16 mouse cellular contexts compared by ENCODE assay signal in genomic region chr8:69799261-69799660, GRCm38 (mm10). TPM values are rescaled to one million over a fixed set of nuclear protein-coding genes. Genes with fewer than 3 reads are reported as not detected.
A peak's percentile ranks its signal among the peaks of the same experiment; 100 is the strongest.
DNase-seq lines count a peak whose midpoint lies in the region.
"Had no signal": no experiment of that assay in that cellular context is flagged by ENCODE, and none has a peak within 500 bp of the region (broad histone marks: within the 10 kb centered on the region; RNA-seq: fewer than 3 reads in every experiment).

No protein-coding gene starts in this region.

- peak; percentile 4 for DNase-seq in heart, postnatal 4 days
- DNase-seq in heart, postnatal 10 days, result no peak
- DNase-seq in left cerebral cortex, postnatal 36 days (ENCODE audit: low spot score in 2 of 2), result peak; percentile 3
- no peak for DNase-seq in left cerebral cortex, postnatal 25 days (ENCODE audit: low spot score in 2 of 2)
- DNase-seq in testis, postnatal 10 days (ENCODE audit: low spot score), result peak; percentile 45
- DNase-seq in testis, postnatal 14 days (ENCODE audit: low spot score), result no peak
- DNase-seq in urinary bladder, postnatal 4 days (ENCODE audit: low spot score in 2 of 2), result peak; percentile 17 to 54
- DNase-seq: adrenal gland, adult 8-10 months; B cell, adult 2 months; cerebellum, adult 18-20 months; cerebellum, postnatal 14 days; kidney, adult 9 months; kidney, postnatal 4 days; liver, embryonic 13.5 days; lung, postnatal 14 days had no signal

- intact Hi-C loops in heart, postnatal 10 days (cut with DNase I), result no loop called here
- intact Hi-C loops in left cerebral cortex, postnatal 36 days (cut with DNase I), result no loop called here
- intact Hi-C loops in left cerebral cortex, postnatal 25 days (cut with DNase I), result no loop called here

RNA-seq across cellular contexts. Expression of gene Zfp866, which starts 8.3 kb away (rescaled TPM):
- total RNA-seq in heart, postnatal 4 days (2021), result 10 to 100 TPM; 19.1 to 19.9 TPM
- total RNA-seq in heart, postnatal 10 days (2021), result 10 to 100 TPM; 16.5 to 21.2 TPM
- total RNA-seq in left cerebral cortex, postnatal 36 days (2021), result 10 to 100 TPM; 23.7 to 31.1 TPM
- total RNA-seq in left cerebral cortex, postnatal 25 days (2021), result 10 to 100 TPM; 28.9 to 31.8 TPM

RNA-seq across cellular contexts. Expression of gene Atp13a1, which starts 8.3 kb away (rescaled TPM):
- total RNA-seq in heart, postnatal 4 days (2021), result 10 to 100 TPM; 22.3 to 22.5 TPM
- 10 to 100 TPM; 20.7 TPM for total RNA-seq in heart, postnatal 10 days (2021)
- total RNA-seq in left cerebral cortex, postnatal 36 days (2021), result 10 to 100 TPM; 37.1 to 40.1 TPM
- total RNA-seq in left cerebral cortex, postnatal 25 days (2021), result 10 to 100 TPM; 36.4 to 40.1 TPM

RNA-seq across cellular contexts. Expression of gene Gmip, which starts 9.2 kb away (rescaled TPM):
- 1 to 10 TPM; 6.1 to 8.1 TPM for total RNA-seq in heart, postnatal 4 days (2021)
- 1 to 10 TPM; 6.4 to 8.6 TPM for total RNA-seq in heart, postnatal 10 days (2021)
- total RNA-seq in left cerebral cortex, postnatal 36 days (2021), result 10 to 100 TPM; 10.8 to 19.5 TPM
- total RNA-seq in left cerebral cortex, postnatal 25 days (2021), result 10 to 100 TPM in 1 of 2 experiments, 1 to 10 TPM in 1; 9.4 to 17.9 TPM

RNA-seq across cellular contexts. Expression of gene Lpar2, which starts 23.0 kb away (rescaled TPM):
- total RNA-seq in heart, postnatal 4 days (2021), result 1 to 10 TPM in 1 of 2 experiments, under 1 TPM in 1; 0.91 to 1.1 TPM
- total RNA-seq in heart, postnatal 10 days (2021), result under 1 TPM; 0.55 to 0.57 TPM
- total RNA-seq in left cerebral cortex, postnatal 36 days (2021), result under 1 TPM; 0.37 to 0.57 TPM
- under 1 TPM; 0.48 to 0.60 TPM for total RNA-seq in left cerebral cortex, postnatal 25 days (2021)

RNA-seq across cellular contexts. Expression of gene Gm20422, which starts 24.6 kb away (rescaled TPM):
- total RNA-seq in heart, postnatal 4 days (2021), result 1 to 10 TPM; 1.8 to 1.9 TPM
- 1 to 10 TPM; 4.5 to 5.4 TPM for total RNA-seq in heart, postnatal 10 days (2021)
- 1 to 10 TPM in 1 of 2 experiments, not detected in 1; 1.4 TPM for total RNA-seq in left cerebral cortex, postnatal 36 days (2021)
- 1 to 10 TPM in 1 of 2 experiments, under 1 TPM in 1; 0.73 to 1.1 TPM for total RNA-seq in left cerebral cortex, postnatal 25 days (2021)
- total RNA-seq: monocyte, adult 5-6 weeks had no signal

Comparison
In these comparisons a context has a peak if more than half of its experiments do, and no peak if none do; other contexts are left out.
1. DNase-seq: peak in heart, postnatal 4 days (single experiment), left cerebral cortex, postnatal 36 days (2 of 2), testis, postnatal 10 days (single experiment) and urinary bladder, postnatal 4 days (2 of 2); none in heart, postnatal 10 days (0 of 2), left cerebral cortex, postnatal 25 days (0 of 2) and testis, postnatal 14 days (single experiment).